In genomic region chr9:27126543-27126942, GRCm38 (mm10) we compare ENCODE assay signal across 21 mouse cellular contexts. TPM values are rescaled to one million over a fixed set of nuclear protein-coding genes. Genes with fewer than 3 reads are reported as not detected.
DNase-seq lines count a peak whose midpoint lies in the region; ATAC-seq and TF ChIP-seq lines count a peak whose summit lies in the region.
"Had no signal": no experiment of that assay in that cellular context is flagged by ENCODE, and none has a peak within 500 bp of the region (broad histone marks: within the 10 kb centered on the region; RNA-seq: fewer than 3 reads in every experiment).

No protein-coding gene starts in this region.

- TF ChIP-seq CTCF in forebrain, postnatal 0 days (IDR thresholded peaks at IDR 0.05; ENCODE audit: low read depth) = peak; percentile 51
- TF ChIP-seq CTCF in layer of hippocampus, adult 2 months (conservative IDR thresholded peaks at IDR 0.05) = peak; percentile 59
- peak; percentile 23; the same call in 1 of the 2 replicates for TF ChIP-seq CTCF in brain, embryonic 14.5 days (IDR thresholded peaks at IDR 0.05; ENCODE audit: borderline replicate concordance, extremely low read depth, insufficient read depth, insufficient read length)

- ATAC-seq in forebrain, postnatal 0 days = no peak
- ATAC-seq in forebrain, embryonic 12.5 days (ENCODE audit: low FRiP score) = no peak
- ATAC-seq in neural tube, embryonic 13.5 days (ENCODE audit: low read depth) = no peak
- ATAC-seq: forebrain, embryonic 15.5 days had no signal

- peak; percentile 25 for DNase-seq in forebrain, postnatal 0 days
- no peak for DNase-seq in layer of hippocampus, adult 2 months (ENCODE audit: low spot score in 2 of 2)
- DNase-seq in layer of hippocampus, adult 9-10 months (ENCODE audit: low spot score) = no peak
- DNase-seq in neural tube, embryonic 10.5 days (ENCODE audit: extremely low spot score, low spot score) = no peak
- DNase-seq in brain, embryonic 14.5 days (ENCODE audit: low read depth) = no peak
- DNase-seq in spleen, postnatal 4 days (ENCODE audit: low spot score in 2 of 2) = no peak
- DNase-seq: cerebellum, adult 2 months; heart, adult 18-20 months; heart, postnatal 10 days; kidney, adult 11 months; kidney, postnatal 14 days; thymus, postnatal 4 days had no signal

- H3K27me3 ChIP-seq in forebrain, postnatal 0 days (ENCODE audit: insufficient read depth, low read length) = no peaks in the 10 kb centered on the region
- H3K27me3 ChIP-seq in forebrain, embryonic 12.5 days = no peaks in the 10 kb centered on the region
- H3K27me3 ChIP-seq in neural tube, embryonic 13.5 days = no peaks in the 10 kb centered on the region
- H3K27me3 ChIP-seq: forebrain, embryonic 15.5 days; hindbrain, embryonic 13.5 days; limb, embryonic 15.5 days; lung, embryonic 15.5 days; neural tube, embryonic 12.5 days had no signal

- no peaks in the 10 kb centered on the region for H3K9me3 ChIP-seq in forebrain, postnatal 0 days (ENCODE audit: low read length)
- H3K9me3 ChIP-seq in forebrain, embryonic 12.5 days = no peaks in the 10 kb centered on the region
- peaks cover 7% of the 10 kb centered on the region; the same call in 1 of the 2 replicates for H3K9me3 ChIP-seq in neural tube, embryonic 13.5 days
- H3K9me3 ChIP-seq: forebrain, embryonic 15.5 days; hindbrain, embryonic 13.5 days; limb, embryonic 15.5 days; lung, embryonic 15.5 days; neural tube, embryonic 12.5 days had no signal

- H3K27ac ChIP-seq in forebrain, postnatal 0 days (ENCODE audit: low read depth, low read length) = no peak overlapping the region
- H3K27ac ChIP-seq in forebrain, embryonic 12.5 days = no peak overlapping the region
- H3K27ac ChIP-seq in layer of hippocampus, adult 2 months = no peak overlapping the region
- 0 out of 2 replicates have a peak overlapping the region, but pooled peaks have one; percentile 18 for H3K27ac ChIP-seq in neural tube, embryonic 13.5 days (replicated peaks)
- H3K27ac ChIP-seq: forebrain, embryonic 15.5 days; limb, embryonic 15.5 days; lung, embryonic 15.5 days; neural tube, embryonic 12.5 days had no signal

- no peaks in the 10 kb centered on the region for H3K36me3 ChIP-seq in forebrain, postnatal 0 days (ENCODE audit: insufficient read depth)
- H3K36me3 ChIP-seq in forebrain, embryonic 12.5 days (replicated peaks) = peaks cover 13% of the 10 kb centered on the region
- no peaks in the 10 kb centered on the region; the same call in 1 of the 2 replicates for H3K36me3 ChIP-seq in neural tube, embryonic 13.5 days
- H3K36me3 ChIP-seq: forebrain, embryonic 15.5 days; limb, embryonic 15.5 days; lung, embryonic 15.5 days had no signal

- H3K4me3 ChIP-seq in forebrain, postnatal 0 days (ENCODE audit: low read depth, low read length) = no peak overlapping the region
- H3K4me3 ChIP-seq in forebrain, embryonic 12.5 days (replicated peaks) = no peak overlapping the region
- no peak overlapping the region for H3K4me3 ChIP-seq in layer of hippocampus, adult 2 months
- H3K4me3 ChIP-seq in neural tube, embryonic 13.5 days = no peak overlapping the region
- H3K4me3 ChIP-seq: erythroblast, embryonic 14.5 days; forebrain, embryonic 15.5 days; hindbrain, embryonic 13.5 days; limb, embryonic 15.5 days; lung, embryonic 15.5 days; neural tube, embryonic 12.5 days had no signal

- no peak overlapping the region for H3K9ac ChIP-seq in forebrain, postnatal 0 days
- H3K9ac ChIP-seq in forebrain, embryonic 12.5 days = no peak overlapping the region
- no peak overlapping the region for H3K9ac ChIP-seq in neural tube, embryonic 13.5 days
- H3K9ac ChIP-seq: forebrain, embryonic 15.5 days; hindbrain, embryonic 13.5 days; limb, embryonic 15.5 days; lung, embryonic 15.5 days; neural tube, embryonic 12.5 days had no signal

- H3K4me2 ChIP-seq in forebrain, postnatal 0 days (ENCODE audit: low read depth) = no peak overlapping the region
- no peak overlapping the region for H3K4me2 ChIP-seq in forebrain, embryonic 12.5 days
- no peak overlapping the region for H3K4me2 ChIP-seq in neural tube, embryonic 13.5 days
- H3K4me2 ChIP-seq: forebrain, embryonic 15.5 days; hindbrain, embryonic 13.5 days; limb, embryonic 15.5 days; lung, embryonic 15.5 days; neural tube, embryonic 12.5 days had no signal

- H3K4me1 ChIP-seq in forebrain, postnatal 0 days (ENCODE audit: insufficient read depth) = no peaks in the 10 kb centered on the region; the same call in 1 of the 2 replicates
- H3K4me1 ChIP-seq in forebrain, embryonic 12.5 days = peaks cover 44% of the 10 kb centered on the region
- peaks cover 34% of the 10 kb centered on the region for H3K4me1 ChIP-seq in neural tube, embryonic 13.5 days (replicated peaks)
- H3K4me1 ChIP-seq: limb, embryonic 15.5 days had no signal

- WGBS in forebrain, postnatal 0 days = 90% methylated on average over 6 of the region's 6 CpGs
- WGBS in forebrain, embryonic 12.5 days = 90% methylated on average over 6 of the region's 6 CpGs
- 92% methylated on average over 6 of the region's 6 CpGs for WGBS in neural tube, embryonic 13.5 days

- TF ChIP-seq POLR2A in brain, embryonic 14.5 days (IDR thresholded peaks at IDR 0.05; ENCODE audit: borderline replicate concordance, extremely low read depth, insufficient read depth, insufficient read length, poor library complexity, severe bottlenecking) = no peak

RNA-seq across cellular contexts. Expression of gene Jam3, which starts 28.7 kb away (rescaled TPM):
- total RNA-seq in forebrain, postnatal 0 days (2014; rRNA removed) = 37.1 and 44.0 TPM in 2 replicates
- polyA plus RNA-seq in forebrain, postnatal 0 days (2015; fragmentation: Nextera tagmentation; extraction: Ambion mirVana) = 20.6 and 27.7 TPM in 2 replicates
- 146 and 155 TPM in 2 replicates for polyA plus RNA-seq in forebrain, embryonic 12.5 days (2016; fragmentation: Nextera tagmentation; extraction: Ambion mirVana)
- total RNA-seq in layer of hippocampus, adult 2 months (2021) = 10 to 100 TPM; 36.4 to 42.3 TPM
- 68.9 and 80.3 TPM in 2 replicates for polyA plus RNA-seq in neural tube, embryonic 13.5 days (2015; fragmentation: Nextera tagmentation; extraction: Ambion mirVana)
- 53.5 and 63.4 TPM in 2 replicates for polyA plus RNA-seq in brain, embryonic 14.5 days (2012; rRNA removed)
- total RNA-seq: megakaryocyte, adult 5-6 weeks had no signal
